Mouse (Mus musculus) intestine, postnatal 0 days (tissue): ENCODE data around the gene Ms4a10. TPM values are rescaled to one million over a fixed set of nuclear protein-coding genes. Genes with fewer than 3 reads are reported as not detected.
A peak's percentile ranks its signal among the peaks of the same experiment; 100 is the strongest.

ENCODE experiments used
- ATAC-seq: fragments of 200-750 bp; cut with Nextera tagmentation; 2 replicates; pipeline ENCODE4 v1.8.0; 2017; ENCODE audit warnings: mild to moderate bottlenecking, moderate TSS enrichment, moderate library complexity
- H3K27ac ChIP-seq: fragments of 300-500 bp; sonication (generic); 2 replicates; pipeline ENCODE4 v1.5.1; 2014; ENCODE audit warnings: mild to moderate bottlenecking, low read depth, low read length, moderate library complexity
- H3K27me3 ChIP-seq: fragments of 300-500 bp; sonication (generic); replicated peaks from 2 replicates; pipeline ENCODE4 v1.6.1; 2014; ENCODE audit warnings: low read length, mixed read lengths; ENCODE audit not compliant: control insufficient read depth, insufficient read depth
- H3K36me3 ChIP-seq: fragments of 300-500 bp; sonication (generic); 2 replicates; pipeline ENCODE4 v1.6.1; 2014; ENCODE audit warnings: mild to moderate bottlenecking, moderate library complexity; ENCODE audit not compliant: control insufficient read depth, insufficient read depth
- H3K4me1 ChIP-seq: fragments of 300-500 bp; sonication (generic); replicated peaks from 2 replicates; pipeline ENCODE4 v1.6.1; 2014; ENCODE audit warnings: antibody characterized with exemption, low read length, mixed read lengths; ENCODE audit not compliant: control insufficient read depth, insufficient read depth
- H3K4me2 ChIP-seq: fragments of 300-500 bp; sonication (generic); replicated peaks from 2 replicates; pipeline ENCODE4 v1.6.1; 2014; ENCODE audit warnings: low read depth, mild to moderate bottlenecking, moderate library complexity
- H3K4me3 ChIP-seq: fragments of 300-500 bp; sonication (generic); 2 replicates; pipeline ENCODE4 v1.5.1; 2014; ENCODE audit warnings: low read depth, low read length
- H3K9ac ChIP-seq: fragments of 300-500 bp; sonication (generic); 2 replicates; pipeline ENCODE4 v1.6.1; 2014; ENCODE audit warnings: mild to moderate bottlenecking, low read depth, low read length
- H3K9me3 ChIP-seq: fragments of 300-500 bp; sonication (generic); 2 replicates; pipeline ENCODE4 v1.6.1; 2016; ENCODE audit warnings: mixed run types; ENCODE audit not compliant: control insufficient read depth
- CTCF ChIP-seq: sonication (generic); IDR thresholded peaks from 2 replicates; pipeline ENCODE4 v1.5.1; 2016; ENCODE audit warnings: low read depth, mild to moderate bottlenecking, control low read depth, antibody characterized with exemption, moderate library complexity
- WGBS: fragments of 180-500 bp; shearing (Covaris S2); extraction: QIAGEN DNeasy Blood & Tissue Kit; methylation state at CpG from one replicate; pipeline ENCODE4 v1.1.7; 2014; 5-methylcytosine and 5-hydroxymethylcytosine counted together
- polyA plus RNA-seq: library from polyadenylated mRNA; unstranded; fragments of >200 nt; fragmentation: Nextera tagmentation; extraction: Ambion mirVana; gene quantifications from 2 replicates; pipeline ENCODE4 v1.2.1, GENCODE M21; 2015

The Ms4a10 gene
- polyA plus RNA-seq, 1 experiment from 2014 or later: 854 TPM

- peak overlapping the region; percentile 46; the same call in 1 of the 2 replicates for H3K4me2 ChIP-seq
- H3K4me1 ChIP-seq: peaks cover 12% of the 10 kb centered on the region
- no peak overlapping the region for H3K9ac ChIP-seq
- no peaks in the 10 kb centered on the region for H3K27me3 ChIP-seq
- no peak overlapping the region for H3K4me3 ChIP-seq
- peak; percentile 90 for TF ChIP-seq CTCF
- no peaks in the 10 kb centered on the region for H3K9me3 ChIP-seq
- peak; percentile 26; the same call in 1 of the 2 replicates for ATAC-seq
- H3K36me3 ChIP-seq: no peaks in the 10 kb centered on the region
- H3K27ac ChIP-seq: no peak overlapping the region
- 12% methylated on average over 18 of the region's 18 CpGs for WGBS
Observed at GRCm38 (mm10) chr19:10979184-10980168, 5.0 kb upstream of the Ms4a10 start.

GRCm38 (mm10) chr19:10976318-10976717 lies 1.8 kb upstream of the Ms4a10 start:
- peak; percentile 16; the same call in 1 of the 2 replicates for ATAC-seq
- 25% methylated on average over 4 of the region's 4 CpGs for WGBS
- TF ChIP-seq CTCF: peak; percentile 67

DNA sequence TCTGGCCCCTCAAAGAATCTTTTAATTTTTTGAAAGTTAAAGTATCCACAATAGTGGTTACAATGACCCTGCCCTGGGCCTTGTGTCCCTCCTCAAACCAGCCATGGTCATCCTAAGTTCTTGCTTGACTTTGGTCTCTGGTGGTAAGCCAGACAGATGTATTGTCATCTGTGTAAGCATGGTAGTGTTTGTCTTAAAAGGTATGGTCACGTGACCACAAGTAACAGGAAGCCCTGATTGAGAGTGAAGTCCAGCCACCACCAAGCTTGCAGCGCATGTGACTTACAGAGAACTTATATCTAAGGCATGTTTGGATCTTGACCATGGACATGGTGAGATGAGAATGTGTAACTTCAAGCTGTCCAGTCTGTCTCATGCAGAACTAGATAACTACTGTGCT lies 717 bp upstream of the Ms4a10 start:
- Histone ChIP-seq H3K4me2 (no peak overlapping the region; the same call in 1 of the 2 replicates), H3K9ac (no peak overlapping the region), H3K4me1 (peaks cover 14% of the 10 kb centered on the region), H3K27me3 (no peaks in the 10 kb centered on the region), H3K36me3 (no peaks in the 10 kb centered on the region), H3K4me3 (no peak overlapping the region), H3K9me3 (no peaks in the 10 kb centered on the region), H3K27ac (peak overlapping the region; percentile 94)
- ATAC-seq: peak; percentile 13; the same call in 1 of the 2 replicates
- no peak for TF ChIP-seq CTCF
- WGBS: 53% methylated on average over 2 of the region's 2 CpGs

More at GRCm38 (mm10) chr19:10976318-10976717, 1.8 kb upstream of the Ms4a10 start:
- H3K4me1 ChIP-seq: peaks cover 17% of the 10 kb centered on the region
- no peak overlapping the region for H3K4me3 ChIP-seq
- no peak overlapping the region for H3K4me2 ChIP-seq
- no peaks in the 10 kb centered on the region for H3K9me3 ChIP-seq
- H3K36me3 ChIP-seq: no peaks in the 10 kb centered on the region
- H3K27me3 ChIP-seq: no peaks in the 10 kb centered on the region
- 0 out of 2 replicates have a peak overlapping the region, but pooled peaks have one; percentile 28 for H3K27ac ChIP-seq
- H3K9ac ChIP-seq: no peak overlapping the region

DNA sequence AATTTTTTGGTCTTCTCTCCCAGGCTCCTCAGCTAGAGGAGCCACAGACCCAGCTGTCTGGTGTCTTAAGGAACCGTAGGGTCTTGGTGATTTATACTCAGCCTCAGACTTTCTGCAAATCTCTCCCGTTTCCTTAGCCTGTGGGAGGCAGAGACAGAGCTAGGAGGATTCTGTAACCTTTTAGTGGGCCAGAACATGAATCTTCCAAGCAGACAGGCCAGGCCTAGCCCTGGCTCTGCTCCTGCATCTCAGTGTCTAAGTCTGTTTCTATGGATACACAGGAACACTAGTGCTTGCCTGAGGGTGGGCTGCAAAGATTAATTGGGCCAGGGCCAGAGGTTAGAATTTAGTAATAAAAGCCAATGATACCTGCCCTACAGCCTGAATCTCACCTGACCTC lies 1.3 kb downstream of the Ms4a10 start:
- Histone ChIP-seq H3K4me2 (peak overlapping the region; percentile 57), H3K9ac (peak overlapping the region; percentile 12; the same call in 1 of the 2 replicates), H3K4me1 (peaks cover 9% of the 10 kb centered on the region; the same call in 1 of the 2 replicates), H3K27me3 (no peaks in the 10 kb centered on the region), H3K36me3 (peaks cover 3% of the 10 kb centered on the region; the same call in 1 of the 2 replicates), H3K4me3 (no peak overlapping the region), H3K9me3 (no peaks in the 10 kb centered on the region), H3K27ac (peak overlapping the region; percentile 94)
- 67% methylated on average over 2 of the region's 2 CpGs for WGBS
- TF ChIP-seq CTCF: no peak
- no peak for ATAC-seq

GRCm38 (mm10) chr19:10972660-10973059 lies 1.8 kb downstream of the Ms4a10 start:
- peak overlapping the region; percentile 57 for H3K4me2 ChIP-seq
- H3K9ac ChIP-seq: no peak overlapping the region; the same call in 1 of the 2 replicates
- H3K27me3 ChIP-seq: no peaks in the 10 kb centered on the region
- peak overlapping the region; percentile 94 for H3K27ac ChIP-seq
- H3K4me1 ChIP-seq: peaks cover 9% of the 10 kb centered on the region; the same call in 1 of the 2 replicates
- H3K9me3 ChIP-seq: no peaks in the 10 kb centered on the region
- peaks cover 9% of the 10 kb centered on the region for H3K36me3 ChIP-seq
- H3K4me3 ChIP-seq: no peak overlapping the region
- WGBS: 57% methylated on average over 3 of the region's 3 CpGs
- no peak for TF ChIP-seq CTCF
- no peak for ATAC-seq

GRCm38 (mm10) chr19:10970457-10970856 lies 4.0 kb downstream of the Ms4a10 start:
- H3K4me2 ChIP-seq: no peak overlapping the region; the same call in 1 of the 2 replicates
- H3K27me3 ChIP-seq: no peaks in the 10 kb centered on the region
- 27% methylated on average over 3 of the region's 3 CpGs for WGBS
- H3K36me3 ChIP-seq: peaks cover 19% of the 10 kb centered on the region
- H3K4me3 ChIP-seq: no peak overlapping the region
- H3K27ac ChIP-seq: peak overlapping the region; percentile 94
- no peak overlapping the region for H3K9ac ChIP-seq
- H3K4me1 ChIP-seq: peaks cover 9% of the 10 kb centered on the region; the same call in 1 of the 2 replicates
- peak; percentile 73 for ATAC-seq
- H3K9me3 ChIP-seq: no peaks in the 10 kb centered on the region
- TF ChIP-seq CTCF: no peak
